ENCODE assay signal across 19 mouse cellular contexts in genomic region chr12:16661459-16661858, GRCm38 (mm10). TPM values are rescaled to one million over a fixed set of nuclear protein-coding genes. Genes with fewer than 3 reads are reported as not detected.
"Had no signal": no experiment of that assay in that cellular context is flagged by ENCODE, and none has a peak within 500 bp of the region (broad histone marks: within the 10 kb centered on the region; RNA-seq: fewer than 3 reads in every experiment).

No protein-coding gene starts in this region.

- H3K36me3 ChIP-seq: limb, embryonic 12.5 days; liver, embryonic 13.5 days; midbrain, embryonic 15.5 days; neural tube, embryonic 13.5 days had no signal

- H3K9me3 ChIP-seq: limb, embryonic 12.5 days; liver, embryonic 13.5 days; megakaryocyte, embryonic 14.5 days; midbrain, embryonic 15.5 days; neural tube, embryonic 13.5 days had no signal

- DNase-seq: kidney, adult 8-10 months; liver; liver, embryonic 13.5 days; liver, postnatal 0 days; retina, postnatal 1 day; thymus, adult 18-20 months; thymus, postnatal 14 days had no signal

- H3K9ac ChIP-seq: limb, embryonic 12.5 days; liver, embryonic 13.5 days; liver, postnatal 0 days; midbrain, embryonic 15.5 days; neural tube, embryonic 13.5 days had no signal

- H3K27ac ChIP-seq: kidney, postnatal 0 days; limb, embryonic 12.5 days; liver, embryonic 13.5 days; macrophage; midbrain, embryonic 15.5 days; neural tube, embryonic 13.5 days had no signal

- H3K27me3 ChIP-seq: liver, embryonic 13.5 days; midbrain, embryonic 15.5 days had no signal

- ATAC-seq: intestine, postnatal 0 days; liver, postnatal 0 days; midbrain, embryonic 15.5 days had no signal

- H3K4me2 ChIP-seq: limb, embryonic 12.5 days; liver, embryonic 13.5 days; midbrain, embryonic 11.5 days; midbrain, embryonic 15.5 days; neural tube, embryonic 13.5 days had no signal

- H3K4me3 ChIP-seq: left cerebral cortex, adult 2 months; limb, embryonic 12.5 days; liver, embryonic 13.5 days; megakaryocyte, embryonic 14.5 days; midbrain, embryonic 15.5 days; neural tube, embryonic 13.5 days had no signal

- H3K4me1 ChIP-seq: liver, embryonic 13.5 days; megakaryocyte, embryonic 14.5 days; midbrain, embryonic 15.5 days had no signal

RNA-seq across cellular contexts. Expression of gene Ntsr2, which starts 8.3 kb away (rescaled TPM):
- total RNA-seq: monocyte, adult 5-6 weeks had no signal
- polyA plus RNA-seq: intestine, postnatal 0 days; limb, embryonic 12.5 days; liver, embryonic 13.5 days; liver, postnatal 0 days; macrophage; midbrain, embryonic 11.5 days; small intestine, adult 2 months; stomach, embryonic 16.5 days had no signal
